Mouse (Mus musculus): ENCODE data around the gene Iffo1. TPM values are rescaled to one million over a fixed set of nuclear protein-coding genes. Genes with fewer than 3 reads are reported as not detected.

Gene Iffo1
- total RNA-seq, 2 experiments from 2014 or later: 14.0 to 26.4 TPM

GRCm38 (mm10) chr6:125137002-125137671, 7.9 kb upstream of the Iffo1 start:
- peak; percentile 56 for ATAC-seq (replicated peaks; ENCODE audit: poor library complexity, severe bottlenecking)

DNA sequence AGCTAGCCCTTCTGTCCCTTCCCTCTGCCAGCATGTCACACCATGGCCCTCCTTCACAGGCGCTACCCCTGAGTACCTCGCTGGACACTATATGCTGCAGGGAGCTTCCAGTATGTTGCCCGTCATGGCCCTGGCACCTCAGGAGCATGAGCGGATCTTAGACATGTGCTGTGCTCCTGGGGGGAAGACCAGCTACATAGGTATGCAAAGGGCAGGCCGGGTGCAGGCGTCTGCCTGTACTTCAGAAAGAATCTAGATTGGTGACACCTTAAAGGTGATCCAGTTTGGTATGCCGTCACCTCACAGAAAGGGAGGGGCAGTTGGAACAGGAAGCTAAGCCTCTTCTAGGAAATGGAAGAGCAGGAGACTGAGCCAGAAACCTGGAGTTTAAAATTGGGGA, 5.3 kb upstream of the Iffo1 start:
- no peak for ATAC-seq (replicated peaks; ENCODE audit: poor library complexity, severe bottlenecking)

DNA sequence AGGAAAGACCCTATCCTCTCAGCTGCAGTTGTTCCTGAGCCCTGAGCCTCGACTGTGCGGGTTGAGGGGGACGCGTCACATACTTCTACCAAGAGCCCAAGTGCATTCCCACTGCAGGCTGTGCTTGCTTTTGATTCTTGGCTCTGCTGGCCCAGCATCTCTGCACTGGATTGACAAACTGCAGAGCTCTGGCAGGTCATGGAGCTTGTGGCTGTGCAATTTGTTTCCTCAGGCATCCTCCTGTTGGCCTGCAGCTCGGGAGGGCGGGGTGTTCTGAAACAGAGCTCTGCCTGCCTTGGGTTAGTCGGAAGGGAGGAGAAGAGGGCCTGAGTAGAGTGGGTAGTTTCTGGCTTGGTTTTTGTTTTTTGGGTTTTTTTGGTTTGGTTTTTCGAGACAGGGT, 2.6 kb upstream of the Iffo1 start:
- ATAC-seq (replicated peaks; ENCODE audit: poor library complexity, severe bottlenecking): no peak

GRCm38 (mm10) chr6:125143128-125143527, 1.9 kb upstream of the Iffo1 start:
- no peak for ATAC-seq (replicated peaks; ENCODE audit: poor library complexity, severe bottlenecking)

DNA sequence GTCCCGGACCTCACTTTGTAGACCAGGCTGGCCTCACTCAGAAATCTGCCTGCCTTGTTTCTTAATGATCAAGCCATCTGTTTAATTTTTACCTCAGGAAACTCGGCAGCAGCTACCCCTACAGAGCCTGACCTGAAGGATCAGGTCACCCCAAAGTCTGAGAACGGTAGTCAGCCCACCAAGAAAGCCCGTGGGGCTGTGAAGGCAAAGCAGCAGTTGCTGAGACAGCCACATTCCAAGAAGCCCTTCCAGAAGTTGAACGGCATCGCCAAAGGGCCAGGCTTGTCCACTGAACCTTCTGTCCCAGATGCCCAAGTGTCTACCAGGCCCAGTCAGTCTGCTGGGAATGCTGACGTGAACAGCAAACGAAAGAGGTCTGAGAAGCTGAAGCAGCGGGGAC, 1.1 kb upstream of the Iffo1 start:
- ATAC-seq (replicated peaks; ENCODE audit: poor library complexity, severe bottlenecking): no peak

DNA sequence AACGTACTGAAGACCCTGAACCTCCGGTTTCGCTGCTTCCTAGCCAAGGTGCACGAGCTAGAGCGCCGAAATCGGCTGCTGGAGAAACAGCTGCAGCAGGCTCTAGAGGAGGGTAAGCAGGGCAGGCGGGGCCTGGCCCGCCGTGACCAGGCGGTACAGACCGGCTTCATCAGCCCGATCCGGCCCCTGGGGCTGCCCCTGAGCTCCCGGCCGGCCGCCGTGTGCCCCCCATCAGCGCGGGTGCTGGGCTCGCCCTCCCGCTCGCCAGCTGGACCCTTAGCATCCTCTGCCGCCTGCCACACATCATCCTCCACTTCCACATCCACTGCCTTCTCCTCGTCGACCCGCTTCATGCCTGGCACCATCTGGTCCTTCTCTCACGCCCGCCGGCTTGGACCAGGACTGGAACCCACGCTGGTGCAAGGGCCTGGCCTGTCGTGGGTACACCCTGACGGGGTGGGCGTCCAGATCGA, 474 bp downstream of the Iffo1 start:
- 0 out of 2 replicates have a peak, but pooled peaks have one; percentile 1 for ATAC-seq (replicated peaks; ENCODE audit: poor library complexity, severe bottlenecking)

GRCm38 (mm10) chr6:125146148-125146547, 1.1 kb downstream of the Iffo1 start:
- no peak for ATAC-seq (replicated peaks; ENCODE audit: poor library complexity, severe bottlenecking)

GRCm38 (mm10) chr6:125146797-125147196, 1.8 kb downstream of the Iffo1 start:
- ATAC-seq (replicated peaks; ENCODE audit: poor library complexity, severe bottlenecking): peak; percentile 61

- ATAC-seq (replicated peaks; ENCODE audit: poor library complexity, severe bottlenecking): no peak
These were observed 2.3 kb downstream of the Iffo1 start for GRCm38 (mm10) chr6:125147329-125147728.

- 0 out of 2 replicates have a peak, but pooled peaks have one; percentile 4 for ATAC-seq (replicated peaks; ENCODE audit: poor library complexity, severe bottlenecking)
These were observed 3.3 kb downstream of the Iffo1 start for GRCm38 (mm10) chr6:125148251-125148925.

- 0 out of 2 replicates have a peak, but pooled peaks have one; percentile 5 for ATAC-seq (replicated peaks; ENCODE audit: poor library complexity, severe bottlenecking)
These were observed 4.0 kb downstream of the Iffo1 start for GRCm38 (mm10) chr6:125148926-125149568.

DNA sequence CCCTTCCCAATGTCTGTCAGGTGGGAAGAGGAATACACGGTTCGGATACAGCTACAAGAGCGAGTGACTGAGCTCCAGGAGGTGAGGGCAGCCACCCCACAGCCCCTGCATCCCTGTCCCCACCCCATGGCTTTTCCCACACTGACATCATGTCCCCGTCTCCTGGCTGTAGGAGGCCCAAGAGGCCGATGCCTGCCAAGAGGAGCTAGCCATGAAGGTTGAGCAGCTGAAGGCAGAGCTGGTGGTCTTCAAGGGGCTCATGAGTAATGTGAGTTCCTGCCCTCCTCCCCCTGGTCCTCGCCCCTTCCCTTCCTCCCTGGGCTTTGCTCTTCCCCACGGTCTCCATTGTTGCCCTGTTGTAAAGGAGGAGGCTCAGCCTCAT, 4.5 kb downstream of the Iffo1 start:
- no peak for ATAC-seq (replicated peaks; ENCODE audit: poor library complexity, severe bottlenecking)

- ATAC-seq (replicated peaks; ENCODE audit: poor library complexity, severe bottlenecking): peak; percentile 54
These were observed 7.4 kb downstream of the Iffo1 start for GRCm38 (mm10) chr6:125152212-125153017.

- ATAC-seq (replicated peaks; ENCODE audit: poor library complexity, severe bottlenecking): no peak
These were observed 8.0 kb downstream of the Iffo1 start for GRCm38 (mm10) chr6:125153018-125153389.

- no peak for ATAC-seq (replicated peaks; ENCODE audit: poor library complexity, severe bottlenecking)
These were observed 8.6 kb downstream of the Iffo1 start for GRCm38 (mm10) chr6:125153682-125154081.

GRCm38 (mm10) chr6:125154550-125154949, 9.5 kb downstream of the Iffo1 start:
- no peak for ATAC-seq (replicated peaks; ENCODE audit: poor library complexity, severe bottlenecking)

DNA sequence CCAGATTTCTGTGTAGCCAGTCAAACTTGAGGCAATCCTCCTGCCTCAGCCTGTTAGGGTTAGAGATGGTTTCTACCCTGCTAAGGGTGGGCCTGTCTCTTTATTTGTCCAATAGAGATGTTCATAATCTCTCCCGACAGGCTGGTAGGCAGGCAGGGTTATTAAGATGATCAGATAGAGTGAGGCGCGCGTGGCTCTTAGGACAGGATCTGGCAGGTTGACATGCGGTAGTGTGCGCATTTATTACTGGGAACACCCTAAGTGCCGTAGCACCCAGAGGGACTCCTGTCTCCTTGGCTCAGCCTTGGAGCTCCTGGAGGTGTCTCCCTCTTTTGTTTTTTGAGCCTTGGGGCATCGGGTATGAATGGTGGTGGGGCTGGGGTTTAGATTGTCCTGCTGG, 10.2 kb downstream of the Iffo1 start:
- no peak for ATAC-seq (replicated peaks; ENCODE audit: poor library complexity, severe bottlenecking)

GRCm38 (mm10) chr6:125156491-125156890, 11.4 kb downstream of the Iffo1 start:
- ATAC-seq (replicated peaks; ENCODE audit: poor library complexity, severe bottlenecking): no peak

GRCm38 (mm10) chr6:125156903-125157614, 12.0 kb downstream of the Iffo1 start:
- no peak for ATAC-seq (replicated peaks; ENCODE audit: poor library complexity, severe bottlenecking)

GRCm38 (mm10) chr6:125158944-125159492, 14.0 kb downstream of the Iffo1 start:
- no peak for ATAC-seq (replicated peaks; ENCODE audit: poor library complexity, severe bottlenecking)

Measured in granulocyte monocyte progenitor cell, adult 5-6 weeks (primary cell).